Mouse (Mus musculus) neural tube, embryonic 10.5 days (tissue): ENCODE measurements at regions not wholly inside any gene's neighbourhood (a gene's known extent, or its start where the extent isn't known, plus 50 kb on each side); places are given as distances from the start of the nearest gene placed in this dataset.

Experiments
- DNase-seq: peaks from one replicate; pipeline ENCODE4 v3.0.0-alpha.2; 2017; ENCODE audit warnings: low spot score; ENCODE audit errors: extremely low spot score

DNA sequence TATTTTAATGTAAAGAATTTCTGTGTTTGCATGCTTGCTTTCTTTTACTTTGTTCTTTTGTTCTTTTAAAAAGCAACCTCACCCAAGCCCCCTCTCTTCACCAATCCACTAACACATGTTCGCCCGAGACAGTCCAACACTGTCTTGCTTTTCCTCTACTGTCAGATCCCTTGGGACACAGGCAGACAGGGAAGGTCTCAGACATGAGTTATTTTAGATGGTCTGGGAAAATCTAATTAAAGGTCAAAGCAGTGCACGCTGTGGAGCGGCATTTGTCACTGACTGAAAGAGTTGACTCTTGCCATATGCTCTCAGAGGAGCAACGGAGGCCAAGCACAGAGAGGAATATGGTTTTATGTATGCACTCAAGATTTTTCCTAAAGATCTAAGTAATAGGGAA is 279.6 kb downstream of the Gm11146 start:
- DNase-seq: peak; percentile 45

DNA sequence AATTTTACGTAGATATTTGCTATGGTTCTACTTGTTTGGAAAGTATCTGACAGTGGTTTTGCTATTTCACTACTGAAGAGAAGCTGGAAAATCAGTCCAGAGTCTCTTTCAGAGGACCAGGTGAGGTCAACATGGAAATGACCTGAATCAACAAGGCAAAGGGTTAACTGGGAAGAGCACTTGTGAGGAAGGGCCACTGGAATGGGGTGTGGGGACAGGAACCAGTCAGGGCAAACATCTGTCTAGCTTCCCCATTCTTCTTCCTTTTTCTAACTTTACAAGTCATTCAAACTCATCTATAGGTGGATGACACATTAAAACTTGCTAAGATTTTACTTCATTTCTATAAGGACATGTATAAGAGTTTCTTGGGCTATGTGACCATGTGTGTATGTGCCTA is 283.7 kb downstream of the Gm11146 start:
- DNase-seq: no peak

DNA sequence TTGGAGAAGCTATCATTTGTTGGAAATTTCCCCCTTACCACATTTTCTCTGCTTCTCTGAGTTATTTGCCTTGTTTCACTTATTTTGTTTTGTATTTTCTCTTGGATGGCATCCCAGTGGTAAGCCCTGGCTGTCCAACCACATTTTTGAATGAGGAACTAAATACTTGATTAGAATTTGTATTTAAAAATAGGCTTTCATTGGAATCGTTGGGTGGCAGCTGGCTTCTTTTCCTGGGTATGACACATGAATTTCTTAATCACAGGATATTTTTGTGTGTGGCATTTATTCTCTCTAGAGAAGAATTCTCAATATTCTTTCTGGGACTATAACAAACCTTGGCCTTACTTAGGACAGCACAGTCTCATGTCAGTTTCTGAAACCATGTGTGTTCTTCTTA is 286.5 kb downstream of the Gm11146 start:
- no peak for DNase-seq

DNA sequence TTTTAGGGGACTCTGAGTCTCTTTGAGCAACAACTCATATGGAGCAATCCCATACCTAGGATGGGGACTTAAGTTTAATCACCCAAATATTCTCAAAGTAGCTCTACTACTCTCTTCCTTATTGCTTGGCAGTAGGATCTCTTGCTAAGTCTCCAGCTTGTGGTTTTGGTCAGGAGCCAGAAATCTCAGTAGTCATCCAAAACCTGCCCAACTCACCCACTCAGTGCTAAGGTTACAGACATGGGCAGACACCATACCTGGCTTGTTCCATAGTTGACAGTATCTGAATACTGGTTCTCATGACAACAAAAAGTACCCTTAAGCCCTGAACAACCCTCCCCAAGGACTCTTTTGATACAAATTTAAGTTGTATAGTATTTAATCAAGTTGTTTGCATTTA is 288.7 kb downstream of the Gm11146 start:
- no peak for DNase-seq

DNA sequence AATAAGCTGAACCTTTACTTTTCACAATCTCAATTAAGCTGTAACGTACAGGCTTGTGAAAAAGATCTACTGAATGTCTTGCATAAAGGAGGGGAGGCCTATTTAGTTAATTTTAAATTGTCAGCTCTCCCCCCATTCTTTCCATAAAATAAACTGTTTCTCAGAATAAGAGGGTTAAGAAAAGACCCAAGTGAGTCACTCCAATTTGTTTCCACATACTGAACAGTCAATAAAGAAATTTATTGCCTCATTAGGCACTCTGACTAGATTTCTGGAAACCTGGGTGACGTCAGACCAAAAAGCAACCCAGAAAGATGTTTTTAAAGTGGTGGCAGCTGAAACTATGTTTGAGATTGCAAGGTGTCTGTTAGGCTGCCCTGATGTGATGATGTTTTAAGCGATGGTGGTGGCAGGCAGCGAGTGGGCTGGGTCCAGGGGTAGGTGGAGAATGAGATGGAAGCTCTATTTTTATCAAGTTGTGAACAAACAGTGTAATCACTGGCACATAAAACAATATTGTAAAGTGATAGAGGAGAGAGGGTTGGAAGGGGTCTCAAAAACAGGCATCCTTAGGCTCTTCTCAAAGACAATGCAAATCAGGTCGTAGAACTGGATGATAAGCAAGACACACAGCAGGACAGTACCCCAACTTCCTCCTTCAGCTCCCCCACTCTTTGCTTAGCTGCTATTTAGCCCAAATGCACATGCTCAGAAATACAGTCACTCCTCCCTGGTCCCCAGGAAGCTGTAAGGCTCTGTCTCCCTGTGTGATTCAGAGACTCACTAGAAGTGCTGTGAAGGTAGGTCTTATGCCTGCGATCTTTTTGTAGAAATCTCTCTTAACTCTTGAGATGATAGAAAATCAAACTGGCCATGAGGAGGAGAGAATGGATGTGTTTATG is 288.0 kb downstream of the Usp25 start:
- no peak for DNase-seq

DNA sequence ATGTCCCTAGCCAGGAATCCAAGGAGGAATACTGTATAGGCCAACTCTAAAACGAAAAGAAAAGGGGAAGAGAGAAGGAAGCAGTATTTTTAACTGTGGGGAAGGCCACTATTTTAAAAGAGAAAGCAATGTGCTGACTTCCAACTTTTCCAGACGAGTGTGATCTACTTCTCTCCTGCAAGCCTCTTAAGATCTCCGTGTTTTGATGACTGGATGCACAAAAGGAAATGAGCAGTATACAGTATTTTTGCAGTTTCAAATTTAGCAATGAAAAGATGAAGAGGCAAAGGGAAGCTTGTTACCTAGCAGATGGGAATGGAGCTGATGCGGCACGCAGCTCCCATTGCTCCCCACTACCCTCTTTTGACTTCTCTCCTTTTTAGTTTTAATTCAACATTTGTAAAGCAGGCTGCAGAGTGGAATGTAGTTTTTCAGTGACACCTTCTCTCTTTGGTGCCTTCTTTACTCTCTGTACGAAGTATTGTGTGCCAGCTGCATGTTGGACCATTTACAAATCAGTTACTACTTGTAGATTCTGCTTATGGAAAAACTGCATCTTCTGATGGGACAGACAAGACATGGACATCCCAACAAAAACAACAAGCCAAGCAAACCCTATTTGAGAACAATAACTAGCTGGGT is 287.2 kb downstream of the Usp25 start:
- DNase-seq: no peak

DNA sequence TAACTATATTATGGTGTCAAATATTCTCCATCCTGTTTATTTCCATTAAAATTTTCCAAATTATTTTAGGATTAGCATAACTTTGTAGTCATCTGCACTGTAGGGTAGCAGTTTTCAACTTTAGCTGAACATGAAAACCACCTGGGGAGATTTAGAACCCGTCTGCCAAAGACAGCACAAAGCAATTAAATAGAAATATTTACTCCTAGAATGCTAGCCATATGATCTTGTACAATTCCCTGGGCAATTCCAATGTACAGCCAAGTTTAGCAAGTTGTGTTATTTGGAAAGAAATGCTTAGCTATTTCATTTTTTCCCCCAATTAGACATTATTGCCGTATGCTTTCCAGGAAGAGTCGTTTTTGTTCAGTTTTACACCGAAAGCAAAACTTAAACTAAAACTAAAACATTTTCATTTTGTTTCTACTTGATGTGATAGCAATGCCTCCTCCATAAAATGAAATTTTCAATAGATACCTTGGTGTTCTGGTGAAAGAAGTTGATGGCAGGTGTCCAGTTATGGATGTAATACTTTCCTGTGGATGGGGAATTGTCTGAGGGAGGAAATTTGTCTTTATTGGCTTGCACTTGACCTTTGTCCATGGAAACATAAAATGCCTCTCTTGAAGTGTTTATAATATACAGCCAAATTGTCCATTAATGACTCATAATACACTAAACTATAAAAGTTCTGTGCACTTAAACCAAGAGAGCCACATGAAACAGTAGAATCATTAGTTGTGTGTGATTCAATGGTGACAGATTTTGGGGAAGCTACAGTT is 282.3 kb downstream of the Usp25 start:
- no peak for DNase-seq

DNA sequence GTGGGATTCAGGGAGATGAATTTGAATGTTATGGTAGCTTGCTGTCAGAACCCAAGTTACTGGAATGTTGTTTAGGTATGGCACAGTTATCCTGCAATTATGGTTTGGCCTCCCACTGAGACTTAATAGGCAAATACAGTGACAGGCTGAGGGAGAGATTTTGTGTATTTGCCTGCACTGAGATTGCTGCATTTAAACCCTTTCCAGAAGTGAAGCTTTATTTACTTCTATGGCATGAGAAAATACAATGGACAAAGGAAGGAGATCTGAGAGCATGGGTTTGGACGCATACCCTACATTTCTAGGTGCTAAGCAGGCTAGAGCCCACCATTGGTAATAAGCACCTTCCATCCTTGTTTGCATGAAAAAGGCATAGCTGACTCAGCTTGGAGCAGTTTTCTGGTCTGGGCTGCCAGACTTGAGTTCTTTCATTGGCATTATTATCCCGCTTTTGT is 278.8 kb downstream of the Usp25 start:
- DNase-seq: no peak

DNA sequence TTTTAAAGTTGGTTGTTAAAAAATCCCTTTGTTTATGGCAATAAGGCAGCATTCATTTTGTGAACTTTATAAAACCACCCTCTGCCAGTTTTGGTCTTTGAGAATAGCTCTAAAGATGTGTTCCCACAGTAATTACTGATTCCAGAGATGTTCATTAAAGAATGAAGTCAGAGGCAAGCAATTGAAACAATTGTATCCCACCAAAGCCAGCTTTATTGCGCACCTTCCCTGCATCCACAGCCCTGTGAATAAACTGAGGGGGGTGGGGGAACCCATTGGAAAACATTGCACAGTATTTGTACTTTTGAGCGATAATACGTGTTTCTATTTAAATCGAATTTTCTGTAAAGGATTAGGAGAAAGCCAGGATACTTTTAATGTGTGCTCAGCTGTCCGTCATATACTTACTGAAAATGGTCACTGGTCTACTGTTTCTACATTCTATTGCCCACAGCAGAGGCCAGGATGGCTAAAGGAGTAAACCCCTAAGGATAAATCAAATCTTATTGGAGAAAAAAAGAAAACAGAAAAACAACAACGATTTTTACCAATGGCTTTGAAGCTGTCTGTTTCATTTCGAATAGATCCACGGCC is 278.3 kb downstream of the Usp25 start:
- DNase-seq: no peak

DNA sequence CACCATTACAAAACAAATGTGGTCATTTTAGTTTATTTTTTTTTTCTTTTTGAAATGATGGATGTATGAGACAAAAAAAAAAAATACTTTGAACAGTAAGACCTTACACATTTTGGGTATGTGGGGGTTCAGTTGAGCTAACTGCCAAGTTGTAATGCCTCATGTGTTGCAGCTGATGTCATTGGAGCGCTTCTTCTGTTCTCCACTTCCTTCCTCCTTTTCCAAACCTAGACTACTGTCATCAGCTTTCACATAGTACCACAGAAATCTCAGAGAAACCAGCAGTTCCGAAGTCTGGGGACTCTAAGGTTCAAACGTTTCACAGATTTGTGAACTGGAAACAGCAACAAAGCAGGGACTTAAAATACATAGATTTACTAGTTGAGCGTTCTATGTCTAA is 270.7 kb downstream of the Usp25 start:
- no peak for DNase-seq

DNA sequence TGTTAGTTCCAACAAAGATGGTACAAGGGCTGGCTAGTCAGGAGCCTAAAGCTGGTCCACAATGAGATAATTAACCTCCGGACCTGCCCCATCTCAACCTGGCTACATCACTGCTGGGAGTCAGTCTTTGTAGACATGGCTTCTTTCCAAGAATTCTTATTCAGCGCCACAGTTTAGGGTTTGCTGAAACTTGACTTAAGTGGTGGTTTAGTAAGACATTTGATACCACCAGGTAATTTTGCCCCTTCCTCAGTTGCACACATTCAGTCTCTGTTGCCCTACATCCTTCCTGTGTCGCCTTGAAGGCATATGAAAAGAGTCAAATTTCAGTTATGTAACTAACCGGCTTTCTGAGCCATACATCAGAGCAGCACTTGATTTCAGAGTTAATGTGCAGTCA is 266.4 kb downstream of the Usp25 start:
- no peak for DNase-seq

DNA sequence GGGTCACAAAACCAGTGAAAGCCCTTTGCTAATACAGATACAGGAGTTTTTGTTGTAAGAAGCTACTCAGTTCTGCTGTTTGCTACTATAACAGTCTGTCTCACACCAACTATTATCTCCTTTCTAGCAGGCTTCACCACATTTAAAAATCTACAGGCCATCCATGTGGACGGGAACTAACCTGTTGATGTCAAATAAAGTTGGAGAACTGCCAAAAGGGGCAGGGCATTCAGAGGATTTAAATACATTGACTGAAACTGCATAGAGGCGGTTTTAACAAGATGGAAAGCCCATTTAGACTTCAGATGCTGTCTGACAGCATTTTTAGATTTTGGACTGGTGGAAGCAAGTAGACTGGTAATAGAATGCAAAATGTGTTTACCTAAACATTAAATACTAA is 266.0 kb downstream of the Usp25 start:
- DNase-seq: no peak

DNA sequence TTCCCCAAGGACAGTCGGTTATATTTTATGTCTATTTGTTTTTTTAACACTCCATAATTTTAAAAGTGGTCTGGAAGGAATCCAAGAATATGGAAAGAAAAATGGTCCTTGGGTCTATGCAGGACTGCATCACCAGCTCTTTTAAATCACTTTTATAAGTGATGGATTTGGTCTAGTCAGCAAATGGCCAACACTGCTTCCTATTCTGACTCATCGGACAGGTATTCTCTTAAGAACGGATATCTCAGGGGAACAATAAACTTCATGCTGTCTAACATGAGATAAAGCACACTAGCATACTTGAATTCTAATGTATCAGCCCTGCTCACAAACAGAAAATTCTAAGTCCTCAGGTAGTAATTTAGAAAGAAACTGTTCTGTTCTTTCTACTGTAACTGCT is 259.8 kb downstream of the Usp25 start:
- no peak for DNase-seq

DNA sequence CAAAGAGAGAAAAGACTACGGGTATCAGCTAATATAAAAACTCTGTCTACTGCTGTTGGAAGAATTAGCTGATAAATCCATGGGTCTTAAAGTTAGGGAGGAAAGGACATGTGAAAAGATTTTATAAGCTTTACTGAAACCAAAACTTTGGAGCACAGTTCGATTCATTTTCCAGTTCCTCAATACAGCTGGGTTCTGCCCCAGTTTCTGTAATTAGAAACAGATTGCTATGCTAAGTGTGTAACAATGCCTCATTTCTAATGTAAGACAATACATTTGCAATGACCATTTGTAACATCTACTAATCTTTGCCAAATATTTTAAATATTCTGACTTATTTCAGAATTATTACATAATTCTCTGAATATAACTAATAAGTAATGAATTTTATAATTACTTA is 255.4 kb downstream of the Usp25 start:
- DNase-seq: no peak

DNA sequence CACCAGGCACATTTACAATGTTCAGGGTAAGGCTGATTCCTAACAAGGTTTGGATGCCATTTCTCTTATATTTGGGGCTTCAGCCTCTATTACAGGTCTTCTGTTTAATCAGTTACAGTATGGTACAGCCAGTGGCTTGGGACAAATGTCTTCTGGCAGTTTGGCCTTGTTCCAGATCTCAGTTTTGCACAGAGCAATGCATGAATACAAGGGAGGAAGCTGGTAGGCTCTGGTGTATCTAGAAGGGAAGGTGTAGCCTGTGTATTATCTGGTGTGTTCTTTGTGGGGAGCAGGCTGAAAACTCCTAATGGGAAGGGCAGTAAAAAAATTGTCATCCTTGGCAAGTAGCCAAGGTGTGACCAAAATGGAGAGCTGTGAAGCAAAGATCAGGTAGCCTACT is 254.2 kb downstream of the Usp25 start:
- no peak for DNase-seq

DNA sequence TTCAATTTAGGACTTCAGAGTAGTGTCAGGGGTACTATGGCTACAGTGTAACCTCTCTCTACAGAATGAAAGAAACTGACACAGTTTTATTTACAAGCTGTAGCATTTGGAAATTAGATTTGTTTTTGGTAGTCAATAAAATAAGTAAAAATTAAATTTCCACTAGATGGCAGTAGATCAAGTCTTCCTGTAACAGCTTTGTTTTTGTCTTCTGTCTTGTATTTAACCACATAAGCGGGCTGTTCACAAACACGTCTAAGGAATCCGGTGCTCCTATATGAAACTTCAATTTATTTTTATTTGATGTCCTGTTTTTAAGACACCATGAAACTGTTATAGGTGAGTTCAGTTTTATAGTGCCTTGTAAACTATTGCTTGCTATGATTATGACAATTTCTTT is 238.8 kb downstream of the Usp25 start:
- DNase-seq: no peak

DNA sequence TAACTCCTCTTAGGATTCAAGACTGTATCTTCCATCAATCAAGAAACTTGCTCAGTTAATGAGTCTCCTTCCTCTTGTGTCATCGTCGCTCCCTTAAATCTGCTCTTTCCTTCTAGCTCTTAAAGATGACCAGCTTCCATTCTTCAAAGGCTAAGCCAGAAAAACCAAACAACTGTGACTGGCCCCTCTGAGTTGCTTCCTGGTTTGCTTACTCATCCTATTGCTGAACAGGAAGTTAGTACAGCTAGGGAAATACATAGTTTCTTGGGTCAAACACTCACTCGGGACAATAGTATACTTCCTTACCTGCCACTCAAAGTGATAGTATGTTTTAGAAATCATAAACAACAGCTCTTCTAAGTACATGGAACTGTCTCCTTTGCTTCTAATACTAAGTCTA is 237.9 kb downstream of the Usp25 start:
- DNase-seq: no peak

DNA sequence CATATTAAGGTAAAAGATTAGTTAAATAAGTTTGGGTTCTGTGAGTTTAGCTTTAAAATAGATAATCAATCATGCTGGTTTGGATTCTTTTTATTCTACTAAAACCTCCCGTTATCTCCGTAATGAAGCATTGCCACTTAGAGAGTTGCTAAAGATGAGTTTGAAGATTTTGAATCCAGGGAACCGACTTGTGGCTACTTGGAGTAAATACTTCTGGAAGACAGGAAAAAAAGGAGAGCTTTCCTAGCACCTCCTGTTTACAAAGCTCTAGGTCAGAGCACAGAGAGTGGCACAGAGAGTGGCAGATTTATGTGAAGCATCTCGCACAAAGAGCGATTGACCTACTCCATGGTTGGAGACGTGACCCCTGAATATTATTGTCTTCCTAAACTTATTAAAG is 227.4 kb downstream of the Usp25 start:
- no peak for DNase-seq

DNA sequence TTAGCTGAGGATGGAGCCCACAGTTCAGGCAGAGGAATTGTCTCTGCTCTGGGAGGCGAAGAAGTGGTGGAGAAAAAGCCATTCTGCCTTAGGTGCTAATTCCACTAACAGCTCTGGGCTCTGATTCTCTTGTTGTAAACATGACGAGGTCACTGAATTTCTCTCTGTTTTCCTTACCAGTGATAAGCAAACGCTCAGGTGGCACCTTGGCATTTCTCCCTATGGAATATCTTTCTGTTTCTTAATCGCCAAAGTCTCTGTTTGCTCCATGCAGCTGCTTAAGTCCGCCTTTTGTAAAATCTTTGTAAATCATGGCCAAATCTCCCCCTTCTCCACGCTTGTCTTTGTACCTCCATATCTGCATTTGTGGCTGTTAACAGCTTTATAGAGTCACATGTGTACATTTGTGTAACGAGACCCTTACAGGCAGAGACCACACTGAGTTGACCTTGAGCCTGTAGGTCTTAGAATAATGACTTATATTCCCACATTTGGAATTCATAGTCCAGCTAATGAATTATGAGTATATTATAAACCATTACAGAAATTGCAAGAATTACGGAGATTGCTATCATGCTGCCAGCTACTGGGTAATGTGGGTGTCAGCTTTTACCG is 225.8 kb downstream of the Usp25 start:
- DNase-seq: no peak

DNA sequence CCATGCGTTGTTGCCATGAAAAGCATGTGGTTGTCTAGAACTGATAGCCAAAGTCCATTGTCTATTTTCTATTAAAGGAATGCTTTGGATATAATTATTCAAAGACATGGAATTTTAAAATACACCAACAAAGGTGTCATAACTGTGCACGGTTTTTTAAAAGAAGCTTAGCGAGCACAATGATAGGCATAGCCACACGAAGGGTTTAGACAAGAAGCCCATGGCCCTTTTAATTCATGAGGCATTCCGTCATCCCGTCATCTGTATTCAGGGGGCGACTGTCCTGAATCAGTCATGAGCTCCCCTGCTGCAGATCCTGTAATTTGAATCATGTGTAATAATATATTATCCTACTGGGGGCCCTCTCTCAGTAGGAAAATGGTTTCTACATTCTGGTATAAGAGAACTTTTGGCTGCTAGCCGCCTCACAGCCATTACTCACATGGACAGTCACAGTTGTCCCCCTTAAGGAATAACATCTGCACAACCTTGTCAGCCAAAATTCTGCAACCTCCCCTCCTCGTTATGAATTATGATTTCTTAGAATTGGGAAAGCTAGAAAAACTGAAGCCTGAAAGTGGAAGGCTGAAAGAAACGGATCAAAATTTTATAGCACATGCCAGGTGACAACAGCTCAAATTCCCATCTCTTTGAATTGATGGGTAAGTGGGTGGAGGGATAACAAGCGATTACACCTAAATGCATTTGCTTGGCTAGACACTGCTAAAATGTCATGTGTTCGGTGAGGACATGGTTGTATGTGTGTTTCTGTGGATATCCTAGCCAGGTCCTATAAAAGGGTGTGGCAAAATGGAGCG is 225.1 kb downstream of the Usp25 start:
- peak; percentile 18 for DNase-seq
